Mouse (Mus musculus) brain, adult 2 months (tissue): ENCODE data around the gene Gabpa.

ENCODE experiments used
- DNase-seq: peaks from one replicate; pipeline ENCODE4 v3.0.0; 2011; ENCODE audit warnings: low read depth, low spot score

Gene Gabpa

GRCm38 (mm10) chr16:84834745-84835440 is at the start of gene Gabpa:
Gene Gabpa (plus strand): TSS chr16:84834925.
- DNase-seq: peak; percentile 100

GRCm38 (mm10) chr16:84784966-84785365 is 49.8 kb upstream of the Gabpa start:
- DNase-seq: no peak

GRCm38 (mm10) chr16:84790595-84791165 is 44.0 kb upstream of the Gabpa start:
- no peak for DNase-seq

- no peak for DNase-seq
Observed at GRCm38 (mm10) chr16:84793401-84793800, 41.3 kb upstream of the Gabpa start.

GRCm38 (mm10) chr16:84795337-84795736 is 39.4 kb upstream of the Gabpa start:
- DNase-seq: no peak

GRCm38 (mm10) chr16:84796678-84797077 is 38.0 kb upstream of the Gabpa start:
- no peak for DNase-seq

GRCm38 (mm10) chr16:84800038-84800437 is 34.7 kb upstream of the Gabpa start:
- DNase-seq: no peak

- peak; percentile 22 for DNase-seq
Observed at GRCm38 (mm10) chr16:84802217-84802616, 32.5 kb upstream of the Gabpa start.

GRCm38 (mm10) chr16:84804866-84805265 is 29.9 kb upstream of the Gabpa start:
- DNase-seq: no peak

GRCm38 (mm10) chr16:84806175-84806574 is 28.6 kb upstream of the Gabpa start:
- DNase-seq: no peak

- no peak for DNase-seq
Observed at GRCm38 (mm10) chr16:84807874-84808273, 26.9 kb upstream of the Gabpa start.

GRCm38 (mm10) chr16:84810254-84810653 is 24.5 kb upstream of the Gabpa start:
- DNase-seq: no peak

GRCm38 (mm10) chr16:84813852-84814251 is 20.9 kb upstream of the Gabpa start:
- DNase-seq: peak; percentile 16

- no peak for DNase-seq
Observed at GRCm38 (mm10) chr16:84814511-84814910, 20.2 kb upstream of the Gabpa start.

GRCm38 (mm10) chr16:84817423-84817822 is 17.3 kb upstream of the Gabpa start:
- DNase-seq: peak; percentile 54

- peak; percentile 14 for DNase-seq
Observed at GRCm38 (mm10) chr16:84825009-84825408, 9.7 kb upstream of the Gabpa start.

- DNase-seq: no peak
Observed at GRCm38 (mm10) chr16:84831696-84832095, 3.0 kb upstream of the Gabpa start.

- peak; percentile 92 for DNase-seq
Observed at GRCm38 (mm10) chr16:84832736-84833135, 2.0 kb upstream of the Gabpa start.

GRCm38 (mm10) chr16:84834344-84834743 is 381 bp upstream of the Gabpa start:
- DNase-seq: peak; percentile 9

- DNase-seq: peak; percentile 95
Observed at GRCm38 (mm10) chr16:84835441-84835822, 707 bp downstream of the Gabpa start, which contains the start of gene Atp5j. Gene Atp5j (minus strand): TSS chr16:84835625.

GRCm38 (mm10) chr16:84835823-84836743 is 1.4 kb downstream of the Gabpa start:
- peak; percentile 71 for DNase-seq

GRCm38 (mm10) chr16:84838576-84838975 is 3.9 kb downstream of the Gabpa start:
- no peak for DNase-seq
